Mouse (Mus musculus): ENCODE results near the gene Olfr288. TPM values are rescaled to one million over a fixed set of nuclear protein-coding genes. Genes with fewer than 3 reads are reported as not detected.
A peak's percentile ranks its signal among the peaks of the same experiment; 100 is the strongest.

Gene Olfr288
- polyA plus RNA-seq, 1 experiment from 2014 or later, result not detected

- peak overlapping the region; percentile 93 for H3K4me2 ChIP-seq (replicated peaks; ENCODE audit: low read depth)
- TF ChIP-seq CTCF (IDR thresholded peaks at IDR 0.05; ENCODE audit: low read depth), result no peak
- peak; percentile 66 for ATAC-seq (ENCODE audit: low FRiP score, low TSS enrichment)
- H3K9ac ChIP-seq (ENCODE audit: low read length), result peak overlapping the region; percentile 96
- DNase-seq (ENCODE audit: low spot score), result no peak
- 0 out of 2 replicates have a peak, but pooled peaks cover 2% of the 10 kb centered on the region for H3K4me1 ChIP-seq (replicated peaks; ENCODE audit: control insufficient read depth, insufficient read depth)
- no peaks in the 10 kb centered on the region for H3K27me3 ChIP-seq (ENCODE audit: control insufficient read depth, insufficient read depth, low read length)
- peak overlapping the region; percentile 84 for H3K27ac ChIP-seq (replicated peaks)
- no peaks in the 10 kb centered on the region; the same call in 1 of the 2 replicates for H3K36me3 ChIP-seq (ENCODE audit: control insufficient read depth, insufficient read depth, low read length)
- peak overlapping the region; percentile 94 for H3K4me3 ChIP-seq (ENCODE audit: low read depth, low read length)
- H3K9me3 ChIP-seq (ENCODE audit: control insufficient read depth, low read length), result no peaks in the 10 kb centered on the region
- under 1% methylated on average over 32 of the region's 36 CpGs for WGBS
Observed at GRCm38 (mm10) chr15:98144861-98145507, 50.4 kb downstream of the Olfr288 start.

GRCm38 (mm10) chr15:98142515-98142914, 52.8 kb downstream of the Olfr288 start:
- 88% methylated on average over 10 of the region's 10 CpGs for WGBS
- H3K36me3 ChIP-seq (ENCODE audit: control insufficient read depth, insufficient read depth, low read length), result peaks cover 4% of the 10 kb centered on the region
- H3K9me3 ChIP-seq (ENCODE audit: control insufficient read depth, low read length), result no peaks in the 10 kb centered on the region
- DNase-seq (ENCODE audit: low spot score) (no peak), ATAC-seq (ENCODE audit: low FRiP score, low TSS enrichment) (no peak)
- H3K4me2 ChIP-seq (replicated peaks; ENCODE audit: low read depth), result no peak overlapping the region
- 0 out of 2 replicates have a peak, but pooled peaks cover 2% of the 10 kb centered on the region for H3K4me1 ChIP-seq (replicated peaks; ENCODE audit: control insufficient read depth, insufficient read depth)
- no peak overlapping the region for H3K4me3 ChIP-seq (ENCODE audit: low read depth, low read length)
- TF ChIP-seq EP300 (optimal IDR thresholded peaks at IDR 0.05) (no peak), CTCF (IDR thresholded peaks at IDR 0.05; ENCODE audit: low read depth) (no peak)
- H3K9ac ChIP-seq (ENCODE audit: low read length), result no peak overlapping the region
- no peaks in the 10 kb centered on the region for H3K27me3 ChIP-seq (ENCODE audit: control insufficient read depth, insufficient read depth, low read length)
- H3K27ac ChIP-seq (replicated peaks), result no peak overlapping the region

- Histone ChIP-seq H3K4me1 (replicated peaks; ENCODE audit: control insufficient read depth, insufficient read depth) (0 out of 2 replicates have a peak, but pooled peaks cover 2% of the 10 kb centered on the region), H3K9me3 (ENCODE audit: control insufficient read depth, low read length) (no peaks in the 10 kb centered on the region), H3K27ac (replicated peaks) (no peak overlapping the region), H3K4me2 (replicated peaks; ENCODE audit: low read depth) (no peak overlapping the region), H3K36me3 (ENCODE audit: control insufficient read depth, insufficient read depth, low read length) (peaks cover 6% of the 10 kb centered on the region), H3K27me3 (ENCODE audit: control insufficient read depth, insufficient read depth, low read length) (no peaks in the 10 kb centered on the region), H3K9ac (ENCODE audit: low read length) (no peak overlapping the region), H3K4me3 (ENCODE audit: low read depth, low read length) (no peak overlapping the region)
- ATAC-seq (ENCODE audit: low FRiP score, low TSS enrichment), result no peak
- DNase-seq (ENCODE audit: low spot score), result no peak
- no peak for TF ChIP-seq CTCF (IDR thresholded peaks at IDR 0.05; ENCODE audit: low read depth)
- TF ChIP-seq EP300 (optimal IDR thresholded peaks at IDR 0.05), result no peak
- 86% methylated on average over 5 of the region's 5 CpGs for WGBS
Observed at GRCm38 (mm10) chr15:98140809-98141208, 54.5 kb downstream of the Olfr288 start.

- Histone ChIP-seq H3K27me3 (ENCODE audit: control insufficient read depth, insufficient read depth, low read length) (no peaks in the 10 kb centered on the region), H3K4me3 (ENCODE audit: low read depth, low read length) (no peak overlapping the region), H3K36me3 (ENCODE audit: control insufficient read depth, insufficient read depth, low read length) (peaks cover 13% of the 10 kb centered on the region), H3K4me2 (replicated peaks; ENCODE audit: low read depth) (no peak overlapping the region), H3K27ac (replicated peaks) (no peak overlapping the region), H3K9ac (ENCODE audit: low read length) (no peak overlapping the region), H3K9me3 (ENCODE audit: control insufficient read depth, low read length) (no peaks in the 10 kb centered on the region), H3K4me1 (replicated peaks; ENCODE audit: control insufficient read depth, insufficient read depth) (0 out of 2 replicates have a peak, but pooled peaks cover 2% of the 10 kb centered on the region)
- no peak for TF ChIP-seq CTCF (IDR thresholded peaks at IDR 0.05; ENCODE audit: low read depth)
- no peak for TF ChIP-seq EP300 (optimal IDR thresholded peaks at IDR 0.05)
- peak; percentile 83 for ATAC-seq (ENCODE audit: low FRiP score, low TSS enrichment)
- DNase-seq (ENCODE audit: low spot score), result peak; percentile 42
- 41% methylated on average over 7 of the region's 7 CpGs for WGBS
Observed at GRCm38 (mm10) chr15:98139763-98140162, 55.6 kb downstream of the Olfr288 start.

- Histone ChIP-seq H3K9ac (ENCODE audit: low read length) (no peak overlapping the region), H3K36me3 (ENCODE audit: control insufficient read depth, insufficient read depth, low read length) (peaks cover 17% of the 10 kb centered on the region), H3K4me1 (replicated peaks; ENCODE audit: control insufficient read depth, insufficient read depth) (no peaks in the 10 kb centered on the region), H3K9me3 (ENCODE audit: control insufficient read depth, low read length) (no peaks in the 10 kb centered on the region), H3K4me3 (ENCODE audit: low read depth, low read length) (no peak overlapping the region), H3K4me2 (replicated peaks; ENCODE audit: low read depth) (no peak overlapping the region), H3K27ac (replicated peaks) (no peak overlapping the region), H3K27me3 (ENCODE audit: control insufficient read depth, insufficient read depth, low read length) (no peaks in the 10 kb centered on the region)
- DNase-seq (ENCODE audit: low spot score), result no peak
- no peak for ATAC-seq (ENCODE audit: low FRiP score, low TSS enrichment)
- no peak for TF ChIP-seq CTCF (IDR thresholded peaks at IDR 0.05; ENCODE audit: low read depth)
- 88% methylated on average over 9 of the region's 9 CpGs for WGBS
Observed at GRCm38 (mm10) chr15:98136871-98137270, 58.5 kb downstream of the Olfr288 start.

Other genes starting within 250 kb of the Olfr288 start
- gene Tmem106c, start 231.3 kb downstream of the Olfr288 start, polyA plus RNA-seq (2015; fragmentation: Nextera tagmentation; extraction: Ambion mirVana), result 33.1 and 39.8 TPM in 2 replicates
- 0.05 and 0.21 TPM in 2 replicates for gene Col2a1, start 190.8 kb downstream of the Olfr288 start, polyA plus RNA-seq (2015; fragmentation: Nextera tagmentation; extraction: Ambion mirVana)
- 15.5 and 16.7 TPM in 2 replicates for gene Pfkm, start 103.0 kb downstream of the Olfr288 start, polyA plus RNA-seq (2015; fragmentation: Nextera tagmentation; extraction: Ambion mirVana)
- 10.0 and 10.8 TPM in 2 replicates for gene Senp1, start 101.8 kb downstream of the Olfr288 start, polyA plus RNA-seq (2015; fragmentation: Nextera tagmentation; extraction: Ambion mirVana)
- 31.3 and 31.9 TPM in 2 replicates for gene Asb8, start 29.9 kb downstream of the Olfr288 start, polyA plus RNA-seq (2015; fragmentation: Nextera tagmentation; extraction: Ambion mirVana)
- 0.92 and 0.95 TPM in 2 replicates for gene Ccdc184, start 28.4 kb downstream of the Olfr288 start, polyA plus RNA-seq (2015; fragmentation: Nextera tagmentation; extraction: Ambion mirVana)
- not detected in 2 replicates for gene Gm44579, start 25.4 kb upstream of the Olfr288 start, polyA plus RNA-seq (2015; fragmentation: Nextera tagmentation; extraction: Ambion mirVana)
- not detected in 2 replicates for gene Olfr287, start 25.5 kb upstream of the Olfr288 start, polyA plus RNA-seq (2015; fragmentation: Nextera tagmentation; extraction: Ambion mirVana)
- gene Olfr286, start 38.9 kb upstream of the Olfr288 start, polyA plus RNA-seq (2015; fragmentation: Nextera tagmentation; extraction: Ambion mirVana), result not detected in 2 replicates
- gene H1fnt, start 61.8 kb upstream of the Olfr288 start, polyA plus RNA-seq (2015; fragmentation: Nextera tagmentation; extraction: Ambion mirVana), result not detected in 2 replicates
- 0.22 and 0.30 TPM in 2 replicates for gene Zfp641, start 100.6 kb upstream of the Olfr288 start, polyA plus RNA-seq (2015; fragmentation: Nextera tagmentation; extraction: Ambion mirVana)
- not detected in 2 replicates for gene Olfr285, start 121.8 kb upstream of the Olfr288 start, polyA plus RNA-seq (2015; fragmentation: Nextera tagmentation; extraction: Ambion mirVana)
- not detected in 2 replicates for gene Olfr284, start 145.4 kb upstream of the Olfr288 start, polyA plus RNA-seq (2015; fragmentation: Nextera tagmentation; extraction: Ambion mirVana)
- not detected in 2 replicates for gene Olfr283, start 185.4 kb upstream of the Olfr288 start, polyA plus RNA-seq (2015; fragmentation: Nextera tagmentation; extraction: Ambion mirVana)
- not detected in 2 replicates for gene Olfr282, start 235.7 kb upstream of the Olfr288 start, polyA plus RNA-seq (2015; fragmentation: Nextera tagmentation; extraction: Ambion mirVana)